Mouse (Mus musculus) heart, embryonic 11.5 days (tissue): Measurements from ENCODE around the gene Rbm45. TPM values are rescaled to one million over a fixed set of nuclear protein-coding genes. Genes with fewer than 3 reads are reported as not detected.

ENCODE experiments used
- ATAC-seq: fragments of 200-750 bp; cut with Nextera tagmentation; replicated peaks from 2 replicates; pipeline ENCODE4 v1.8.0; 2017; ENCODE audit warnings: moderate library complexity; ENCODE audit not compliant: insufficient number of reproducible peaks, low FRiP score, low TSS enrichment
- H3K27ac ChIP-seq: fragments of 300-500 bp; sonication (generic); 2 replicates; pipeline ENCODE4 v1.5.1; 2014; ENCODE audit warnings: mild to moderate bottlenecking, low read depth, low read length
- H3K27me3 ChIP-seq: fragments of 300-500 bp; sonication (generic); 2 replicates; pipeline ENCODE4 v1.6.1; 2014; ENCODE audit warnings: mild to moderate bottlenecking, low read length, mixed read lengths; ENCODE audit not compliant: control insufficient read depth, insufficient read depth
- H3K36me3 ChIP-seq: fragments of 300-500 bp; sonication (generic); 2 replicates; pipeline ENCODE4 v1.6.1; 2014; ENCODE audit warnings: mild to moderate bottlenecking, low read length, moderate library complexity, mixed read lengths; ENCODE audit not compliant: control insufficient read depth, insufficient read depth
- H3K4me1 ChIP-seq: fragments of 300-500 bp; sonication (generic); 2 replicates; pipeline ENCODE4 v1.6.1; 2014; ENCODE audit warnings: low read length; ENCODE audit not compliant: control insufficient read depth, insufficient read depth
- H3K4me2 ChIP-seq: fragments of 300-500 bp; sonication (generic); 2 replicates; pipeline ENCODE4 v1.6.1; 2014; ENCODE audit warnings: mild to moderate bottlenecking, moderate library complexity
- H3K4me3 ChIP-seq: fragments of 300-500 bp; sonication (generic); 2 replicates; pipeline ENCODE4 v1.5.1; 2014; ENCODE audit warnings: low read depth, low read length
- H3K9ac ChIP-seq: fragments of 300-500 bp; sonication (generic); 2 replicates; pipeline ENCODE4 v1.6.1; 2014; ENCODE audit warnings: mild to moderate bottlenecking, low read depth, low read length, moderate library complexity
- H3K9me3 ChIP-seq: fragments of 300-500 bp; sonication (generic); replicated peaks from 2 replicates; pipeline ENCODE4 v1.6.1; 2016; ENCODE audit warnings: low read length; ENCODE audit not compliant: control insufficient read depth
- WGBS: fragments of 180-500 bp; shearing (Covaris S2); extraction: QIAGEN DNeasy Blood & Tissue Kit; methylation state at CpG from one replicate; pipeline ENCODE4 v1.1.7; 2014; ENCODE audit not compliant: insufficient replicate concordance; 5-methylcytosine and 5-hydroxymethylcytosine counted together
- polyA plus RNA-seq: library from polyadenylated mRNA; unstranded; fragments of >200 nt; fragmentation: Nextera tagmentation; extraction: Ambion mirVana; gene quantifications from 2 replicates; pipeline ENCODE4 v1.2.1, GENCODE M21; 2014

Rbm45 gene
- polyA plus RNA-seq, 1 experiment from 2014 or later = 11.0 TPM

GRCm38 (mm10) chr2:76429318-76429717, 59.5 kb downstream of the Rbm45 start:
- H3K9ac ChIP-seq = no peak overlapping the region
- no peak overlapping the region for H3K27ac ChIP-seq
- 65% methylated on average over 3 of the region's 3 CpGs for WGBS
- no peak for ATAC-seq
- no peaks in the 10 kb centered on the region for H3K27me3 ChIP-seq
- H3K4me1 ChIP-seq = no peaks in the 10 kb centered on the region
- H3K4me2 ChIP-seq = no peak overlapping the region
- no peak overlapping the region for H3K4me3 ChIP-seq
- no peaks in the 10 kb centered on the region for H3K36me3 ChIP-seq
- no peaks in the 10 kb centered on the region for H3K9me3 ChIP-seq

GRCm38 (mm10) chr2:76429855-76430254, 60.1 kb downstream of the Rbm45 start:
- Histone ChIP-seq H3K9ac (no peak overlapping the region), H3K27me3 (no peaks in the 10 kb centered on the region), H3K4me1 (no peaks in the 10 kb centered on the region), H3K9me3 (no peaks in the 10 kb centered on the region), H3K4me3 (no peak overlapping the region), H3K36me3 (no peaks in the 10 kb centered on the region), H3K27ac (no peak overlapping the region), H3K4me2 (no peak overlapping the region)
- WGBS = 77% methylated on average over 5 of the region's 5 CpGs
- ATAC-seq = no peak

- Histone ChIP-seq H3K4me2 (no peak overlapping the region), H3K27me3 (no peaks in the 10 kb centered on the region), H3K27ac (no peak overlapping the region), H3K9ac (no peak overlapping the region), H3K4me1 (no peaks in the 10 kb centered on the region), H3K9me3 (no peaks in the 10 kb centered on the region), H3K4me3 (no peak overlapping the region), H3K36me3 (no peaks in the 10 kb centered on the region)
- WGBS = 75% methylated on average over 3 of the region's 3 CpGs
- ATAC-seq = no peak
These were observed 60.8 kb downstream of the Rbm45 start for GRCm38 (mm10) chr2:76430539-76430938.

Other genes starting within 250 kb of the Rbm45 start
- gene Pde11a, start 31.2 kb upstream of the Rbm45 start, polyA plus RNA-seq = 0.11 and 0.13 TPM in 2 replicates
- gene Cyct, start 9.5 kb upstream of the Rbm45 start, polyA plus RNA-seq = 0.26 and 0.61 TPM in 2 replicates
- gene Osbpl6, start 36.5 kb downstream of the Rbm45 start, polyA plus RNA-seq = 5.9 TPM in 2 replicates